Mouse (Mus musculus) gastrocnemius, postnatal 25 days (tissue): ENCODE measurements around the gene Mcm5. TPM values are rescaled to one million over a fixed set of nuclear protein-coding genes. Genes with fewer than 3 reads are reported as not detected.

Source experiments
- DNase-seq: peaks from one replicate; pipeline ENCODE4 v3.0.0; 2022
- long read RNA-seq, 2 experiments: library from polyadenylated mRNA; stranded (forward); transcript quantifications; one replicate each; pipeline ENCODE4 v2.0.0; 2021
- total RNA-seq, 2 experiments: library from RNA; stranded (reverse); gene quantifications; 1 replicate in 1 of 2; 2 replicates in 1 of 2; pipeline ENCODE4 v1.2.3; 2021

Mcm5 gene
- 1 to 10 TPM; 1.2 to 2.2 TPM for total RNA-seq
- long read RNA-seq, experiment 1, result 0 reads
- long read RNA-seq, experiment 2, partial matches to known transcripts, result 0 of 2 reads
- long read RNA-seq, experiment 2, other reads (novel, unspliced or antisense), result 0 of 2 reads

- DNase-seq, result peak; percentile 98
Observed at GRCm38 (mm10) chr8:75109236-75109967, at the start of gene Mcm5. Gene Mcm5, plus strand, starts transcription at chr8:75109569.

DNA sequence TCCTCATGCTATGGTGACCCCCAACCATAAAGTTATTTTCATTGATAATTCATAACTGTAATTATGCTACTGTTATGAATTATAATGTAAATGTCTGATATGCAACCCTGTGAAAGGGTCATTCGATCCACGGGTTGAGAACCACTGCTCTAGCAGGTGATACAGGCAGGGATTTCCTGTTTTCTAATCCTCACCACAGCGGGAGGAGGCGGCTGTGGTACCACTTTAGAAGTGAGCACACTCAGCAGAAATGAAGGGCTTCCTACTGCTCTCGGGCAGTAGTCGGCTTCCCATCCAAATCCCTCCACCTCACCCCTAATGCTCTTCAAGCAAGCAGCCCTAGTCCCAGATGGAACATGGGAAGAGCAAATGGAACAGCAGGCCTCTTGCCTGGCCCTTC is 49.3 kb upstream of the Mcm5 start:
- DNase-seq, result no peak

- DNase-seq, result no peak
Observed at GRCm38 (mm10) chr8:75060815-75061214, 48.6 kb upstream of the Mcm5 start.

DNA sequence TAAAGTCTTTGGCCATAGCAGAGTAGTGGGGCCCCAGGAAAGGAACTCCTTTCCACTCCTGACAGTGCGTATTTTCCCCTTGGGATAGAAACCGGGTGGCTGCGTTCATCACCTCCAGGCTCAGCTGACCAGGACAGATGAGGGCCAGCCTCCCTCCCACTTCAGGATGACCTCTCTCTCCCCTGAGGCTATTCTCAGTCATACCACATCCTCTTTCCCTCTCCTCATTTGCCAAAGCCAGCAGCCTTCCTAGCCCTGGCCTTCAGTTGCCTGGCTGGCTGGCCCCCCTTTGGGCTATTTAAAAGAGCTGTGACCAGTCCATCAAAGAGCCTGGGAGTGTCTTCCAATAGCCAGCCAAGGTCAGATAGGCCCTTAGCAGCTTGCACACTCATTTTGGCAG is 46.1 kb upstream of the Mcm5 start:
- peak; percentile 58 for DNase-seq

DNA sequence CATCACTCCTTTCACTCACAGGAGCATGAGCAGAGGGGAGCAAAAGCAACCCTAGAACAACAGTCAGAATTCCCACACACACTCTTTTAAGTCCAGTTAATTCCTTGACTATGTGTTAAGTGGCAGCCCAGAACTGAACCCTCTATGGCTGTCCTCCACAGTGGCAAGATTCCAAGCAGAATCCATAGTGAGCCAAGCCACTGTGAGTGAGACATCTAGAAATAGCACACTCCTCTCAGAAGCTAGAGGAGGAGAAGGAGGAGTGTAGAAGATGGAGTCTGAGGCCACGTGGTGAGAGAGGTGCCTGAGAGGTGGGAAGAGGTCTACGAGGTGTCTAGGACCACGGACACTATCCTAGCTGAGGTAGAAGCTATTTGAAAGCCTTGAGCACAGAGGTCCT is 44.6 kb upstream of the Mcm5 start:
- no peak for DNase-seq

- DNase-seq, result no peak
Observed at GRCm38 (mm10) chr8:75067287-75067686, 42.1 kb upstream of the Mcm5 start.

DNA sequence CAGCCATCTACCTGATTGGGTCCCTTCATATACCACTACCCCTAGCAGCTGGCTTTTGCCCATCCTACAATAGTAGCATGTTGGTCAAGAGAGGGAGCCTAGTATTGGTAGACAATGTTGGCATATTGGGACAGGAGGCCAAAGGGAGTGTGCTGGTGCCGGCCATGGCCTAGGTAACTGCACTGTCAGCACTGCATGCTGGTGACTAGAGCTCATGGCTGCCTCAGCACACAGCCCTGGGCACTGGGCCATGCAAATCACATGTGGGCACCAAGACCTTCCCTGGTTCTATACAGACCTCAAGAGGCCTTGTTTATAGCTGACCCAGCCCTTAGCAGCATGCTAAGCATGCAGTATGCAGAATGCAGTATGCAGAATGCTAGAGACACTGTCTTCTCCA is 39.1 kb upstream of the Mcm5 start:
- no peak for DNase-seq

GRCm38 (mm10) chr8:75071627-75072346 is 37.6 kb upstream of the Mcm5 start:
- peak; percentile 61 for DNase-seq

DNA sequence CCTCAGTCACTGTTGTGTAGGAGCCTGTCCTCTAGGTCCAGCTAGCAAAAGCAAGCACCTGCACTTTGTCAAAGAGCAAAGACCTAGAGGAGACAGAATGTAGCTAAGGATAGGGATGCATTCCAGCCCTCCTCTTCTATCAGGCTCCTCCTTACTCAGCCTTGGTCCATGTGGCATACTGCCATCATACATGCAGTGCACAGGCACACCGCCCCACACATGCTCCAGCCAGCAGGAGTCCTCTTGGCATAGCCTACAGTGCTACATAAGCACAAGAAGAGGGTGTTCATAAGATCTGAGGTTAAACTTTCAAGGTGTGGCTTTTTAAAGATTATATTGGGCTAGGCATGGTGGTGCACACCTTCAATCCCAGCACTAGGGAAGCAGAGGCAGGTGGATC is 34.5 kb upstream of the Mcm5 start:
- no peak for DNase-seq

DNA sequence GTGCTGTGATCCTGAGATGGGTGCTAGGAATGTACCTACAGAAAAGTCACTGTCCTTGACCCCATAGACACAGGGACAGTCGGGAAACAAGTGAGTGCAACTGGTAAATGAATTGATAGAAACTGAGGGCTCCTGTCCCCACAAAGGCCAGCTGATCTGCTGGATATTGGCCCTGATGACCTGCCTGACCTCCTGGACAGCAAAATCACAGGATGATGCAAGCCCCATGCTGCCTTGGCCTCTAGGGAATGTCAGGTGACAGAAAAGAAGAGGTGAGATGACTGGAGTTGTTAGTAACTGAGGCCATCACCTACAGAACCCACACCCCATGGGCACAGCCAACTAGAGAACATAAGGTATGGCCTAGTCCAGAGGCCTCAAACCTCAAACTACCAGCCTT is 31.2 kb upstream of the Mcm5 start:
- no peak for DNase-seq

DNA sequence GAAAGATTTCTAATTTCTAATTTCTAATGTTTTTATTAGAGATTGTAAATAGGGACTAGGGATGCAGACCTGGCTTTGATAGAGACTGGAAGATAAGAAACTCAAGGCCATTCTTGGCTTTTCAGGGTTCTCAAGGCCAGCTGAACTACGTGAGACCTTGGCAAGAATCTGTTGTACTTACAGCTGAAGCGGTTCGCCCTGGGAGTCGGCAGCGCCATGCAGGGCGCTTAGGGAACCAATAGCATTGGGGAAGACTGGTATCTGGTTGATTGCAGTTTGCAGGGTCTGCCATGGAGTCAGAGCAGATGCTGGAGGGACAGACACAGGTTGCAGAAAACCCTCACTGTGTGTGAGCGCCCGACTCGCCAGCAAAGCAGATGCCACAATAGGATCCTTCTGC is 30.5 kb upstream of the Mcm5 start:
- DNase-seq, result no peak

GRCm38 (mm10) chr8:75081364-75082040 is 27.9 kb upstream of the Mcm5 start:
- no peak for DNase-seq

GRCm38 (mm10) chr8:75082181-75082805 is 27.1 kb upstream of the Mcm5 start:
- DNase-seq, result no peak

DNA sequence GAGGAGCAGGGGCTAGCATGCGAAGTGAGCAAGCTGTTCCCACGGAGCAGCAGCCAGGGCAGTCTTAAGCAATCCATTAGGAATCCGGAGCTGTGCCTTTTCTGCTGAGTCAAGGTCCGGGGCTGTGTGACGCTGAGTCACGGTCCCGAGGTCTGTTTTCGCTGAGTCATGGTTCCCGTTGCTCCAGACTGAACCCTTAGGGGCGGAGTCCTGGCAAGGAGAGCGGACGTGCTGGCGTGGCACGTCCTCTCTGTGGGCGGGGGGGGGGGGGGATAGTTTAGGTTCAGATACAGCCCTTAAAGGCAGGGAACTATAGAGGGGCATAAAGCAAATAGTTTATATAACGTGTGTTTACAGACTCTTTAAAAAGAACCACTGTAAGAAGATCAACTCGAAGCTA is 25.5 kb upstream of the Mcm5 start:
- DNase-seq, result peak; percentile 92

GRCm38 (mm10) chr8:75084382-75085064 is 24.8 kb upstream of the Mcm5 start:
- DNase-seq, result no peak

DNA sequence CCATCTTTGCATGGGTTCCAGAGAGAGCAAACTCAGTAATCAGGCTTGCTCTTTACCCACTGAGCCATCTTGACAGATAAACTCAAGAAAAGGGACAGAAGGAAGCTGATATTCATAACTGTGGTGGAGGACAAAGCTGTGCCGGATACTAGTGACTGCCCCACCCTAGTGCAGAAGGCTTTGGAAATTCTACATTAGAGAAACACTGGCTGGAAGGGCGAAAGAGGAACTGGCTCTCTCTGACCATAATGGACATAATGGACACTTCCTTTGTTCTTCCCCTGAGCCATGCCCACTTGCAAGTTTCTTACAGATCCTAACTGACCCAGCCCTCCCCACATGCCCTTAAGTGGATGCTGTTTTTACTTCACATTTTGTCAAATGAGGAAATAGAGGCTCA is 23.4 kb upstream of the Mcm5 start:
- no peak for DNase-seq

- no peak for DNase-seq
Observed at GRCm38 (mm10) chr8:75087127-75087526, 22.2 kb upstream of the Mcm5 start.

DNA sequence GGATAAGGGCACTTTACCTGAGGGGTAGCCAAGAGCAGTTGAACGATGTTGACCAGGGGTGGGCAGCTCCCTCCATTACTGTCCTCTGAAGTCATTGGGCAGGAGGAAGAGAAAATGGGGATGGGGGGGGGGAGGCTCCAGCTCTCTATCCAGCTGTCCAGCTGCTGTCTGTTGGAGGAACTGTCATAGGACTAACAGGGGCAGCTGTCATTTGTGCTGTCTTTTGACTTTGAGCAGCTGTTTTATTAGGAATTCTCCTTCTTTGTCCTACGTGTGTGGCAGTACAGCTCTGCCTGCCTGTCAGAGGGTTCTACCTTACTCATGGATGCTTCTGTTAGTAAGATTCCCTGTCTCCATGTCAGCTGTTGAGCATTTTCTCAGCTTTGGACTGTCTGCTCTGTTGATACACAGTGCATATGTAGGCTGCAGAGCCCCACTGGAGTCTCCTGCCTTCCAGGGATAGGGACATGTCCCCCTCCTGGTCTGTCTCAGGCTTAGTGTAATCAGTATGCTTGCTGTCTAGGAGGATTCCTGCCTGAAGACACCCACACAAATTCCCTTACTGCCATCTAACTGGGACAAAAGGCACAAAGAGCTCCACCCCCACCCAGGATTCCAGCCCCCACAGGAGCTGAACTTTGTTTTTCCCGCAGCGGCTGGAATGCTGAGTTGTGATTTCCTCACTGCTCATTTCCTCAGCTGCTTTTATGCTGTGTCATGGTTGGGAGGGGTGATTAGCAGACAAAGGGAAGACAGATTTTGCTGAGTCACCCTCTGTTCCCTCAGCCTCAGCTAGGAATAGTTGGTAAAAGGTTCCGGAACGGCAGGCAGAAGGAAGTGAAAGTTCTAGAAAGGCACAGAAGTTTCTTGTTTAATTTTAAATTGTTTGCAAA is 20.1 kb upstream of the Mcm5 start:
- peak; percentile 72 for DNase-seq

DNA sequence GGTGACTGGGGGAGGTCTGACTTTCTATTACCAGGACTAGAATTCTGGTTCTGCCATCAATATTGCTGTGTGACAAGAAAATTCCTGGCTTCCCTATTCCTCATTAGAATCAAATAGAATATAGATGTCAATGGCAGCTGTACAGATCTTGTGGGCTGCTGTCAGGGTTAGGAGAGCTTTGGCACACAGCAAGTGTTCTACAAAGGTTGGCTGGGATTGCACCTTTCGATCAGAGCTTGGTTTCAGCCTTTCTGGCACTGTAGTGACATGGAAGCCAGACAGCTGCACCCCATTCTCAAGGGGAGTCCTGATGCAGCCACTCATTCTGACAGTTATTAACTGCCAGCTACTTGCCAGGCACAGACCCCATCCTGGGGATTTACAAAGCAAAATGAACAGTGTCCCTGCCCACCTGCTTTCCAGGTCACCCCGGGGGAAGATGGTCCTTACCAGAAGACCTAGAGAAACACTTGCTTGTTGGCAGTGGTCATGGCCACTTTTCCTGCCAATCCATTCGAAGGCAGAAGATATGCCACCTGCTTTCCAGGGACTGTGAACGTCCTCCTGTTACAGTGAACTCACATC is 18.5 kb upstream of the Mcm5 start:
- DNase-seq, result no peak

DNA sequence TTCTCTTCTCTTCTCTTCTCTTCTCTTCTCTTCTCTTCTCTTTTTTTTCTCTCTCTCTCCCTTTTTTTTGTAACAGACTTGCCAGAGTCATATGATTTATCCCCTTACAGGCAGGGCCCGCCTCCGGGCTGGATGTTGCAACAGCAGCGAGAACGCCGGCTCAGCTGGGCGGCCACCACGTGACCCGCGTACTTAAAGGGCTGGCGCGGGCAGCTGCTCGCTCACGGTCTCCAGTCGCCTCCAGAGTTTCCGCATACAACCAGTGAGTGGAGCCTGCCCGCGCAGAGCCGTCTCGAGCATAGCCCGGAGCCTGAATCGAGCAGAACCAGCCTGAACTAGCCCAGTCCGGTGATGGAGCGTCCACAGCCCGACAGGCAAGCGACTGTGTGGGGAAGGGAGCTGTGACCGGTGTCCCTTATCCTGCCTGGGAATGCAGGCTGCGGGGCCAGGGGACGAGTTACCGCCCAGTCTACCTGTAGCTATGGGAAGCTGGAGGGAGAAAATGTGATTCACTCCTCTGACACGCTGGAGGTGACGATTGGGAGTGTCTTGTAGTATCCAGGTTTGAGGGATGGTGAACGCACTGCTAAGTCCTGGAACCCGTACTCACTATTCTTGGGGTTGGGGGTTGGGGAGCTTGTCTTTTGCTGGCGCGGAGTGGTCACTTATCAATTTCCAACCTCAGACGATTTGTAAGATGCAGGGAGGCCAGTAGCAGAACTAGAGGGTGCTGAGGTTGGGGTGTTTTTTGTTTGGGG is 15.8 kb upstream of the Mcm5 start, which contains the start of gene Hmox1:
Hmox1 (plus strand) TSS at position 223 of the 758 bp plus-strand sequence.
- DNase-seq, result peak; percentile 93
